Mouse (Mus musculus): Measurements from ENCODE around the gene Klra1.

DNA sequence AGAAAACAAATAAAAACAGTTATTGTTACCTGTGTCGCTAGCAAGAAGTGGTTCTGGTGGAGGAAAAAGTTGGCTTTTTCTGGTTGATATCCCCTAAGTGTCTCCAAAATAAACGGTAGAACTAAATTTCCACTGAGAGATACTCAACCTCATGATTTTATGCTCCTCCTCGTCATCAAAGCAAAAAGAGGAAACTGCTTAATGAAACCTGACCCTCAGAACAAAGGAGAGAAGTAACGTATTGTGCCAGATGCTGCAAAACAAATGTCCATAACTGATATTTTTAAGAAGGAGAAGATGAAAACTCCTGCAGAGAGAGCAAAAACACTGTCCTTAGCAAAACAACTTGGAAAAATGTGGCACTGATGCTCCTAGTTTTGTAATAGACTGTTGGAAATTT is 4.3 kb downstream of the Klra1 start:
- no peak for TF ChIP-seq POLR2A (IDR thresholded peaks at IDR 0.05; ENCODE audit: control insufficient read depth, extremely low read depth, insufficient read depth, low read length, poor library complexity)
- TF ChIP-seq CTCF (IDR thresholded peaks at IDR 0.05; ENCODE audit: borderline replicate concordance, control insufficient read depth, extremely low read depth, insufficient read depth, low read length, poor library complexity), result no peak

Data from thymus, adult 2 months (tissue).